Mouse (Mus musculus): Measurements from ENCODE around the gene Nuak2.
A peak's percentile ranks its signal among the peaks of the same experiment; 100 is the strongest.
"Not testable (repeated sequence)": the region's sequence is repeated elsewhere in the genome, so short reads cannot be mapped to it uniquely, and the experiment has no call there.

Nuak2 gene

GRCm38 (mm10) chr1:132327477-132327876, 11.6 kb downstream of the Nuak2 start:
- no peak for DNase-seq (ENCODE audit: low spot score)

- no peak for DNase-seq (ENCODE audit: low spot score)
Measured at GRCm38 (mm10) chr1:132328565-132328964, 12.6 kb downstream of the Nuak2 start.

- no peak for DNase-seq (ENCODE audit: low spot score)
Measured at GRCm38 (mm10) chr1:132329656-132330055, 13.7 kb downstream of the Nuak2 start.

GRCm38 (mm10) chr1:132330397-132330796, 14.5 kb downstream of the Nuak2 start:
- no peak for DNase-seq (ENCODE audit: low spot score)

GRCm38 (mm10) chr1:132331283-132331682, 15.4 kb downstream of the Nuak2 start:
- DNase-seq (ENCODE audit: low spot score), result no peak

- DNase-seq (ENCODE audit: low spot score), result no peak
Measured at GRCm38 (mm10) chr1:132333201-132333600, 17.3 kb downstream of the Nuak2 start.

- no peak for DNase-seq (ENCODE audit: low spot score)
Measured at GRCm38 (mm10) chr1:132333675-132334141, 17.8 kb downstream of the Nuak2 start.

- no peak for DNase-seq (ENCODE audit: low spot score)
Measured at GRCm38 (mm10) chr1:132334178-132334801, 18.4 kb downstream of the Nuak2 start.

- no peak for DNase-seq (ENCODE audit: low spot score)
Measured at GRCm38 (mm10) chr1:132335378-132335965, 19.5 kb downstream of the Nuak2 start.

GRCm38 (mm10) chr1:132336921-132337320, 21.0 kb downstream of the Nuak2 start:
- no peak for DNase-seq (ENCODE audit: low spot score)

- DNase-seq (ENCODE audit: low spot score), result no peak
Measured at GRCm38 (mm10) chr1:132338027-132338660, 22.2 kb downstream of the Nuak2 start.

GRCm38 (mm10) chr1:132341731-132342501, 26.0 kb downstream of the Nuak2 start:
- no peak for DNase-seq (ENCODE audit: low spot score)

GRCm38 (mm10) chr1:132342518-132342917, 26.6 kb downstream of the Nuak2 start:
- DNase-seq (ENCODE audit: low spot score), result no peak

GRCm38 (mm10) chr1:132343191-132343590, 27.3 kb downstream of the Nuak2 start:
- DNase-seq (ENCODE audit: low spot score), result no peak

GRCm38 (mm10) chr1:132343656-132344055, 27.7 kb downstream of the Nuak2 start:
- DNase-seq (ENCODE audit: low spot score), result no peak

- no peak for DNase-seq (ENCODE audit: low spot score)
Measured at GRCm38 (mm10) chr1:132345514-132345913, 29.6 kb downstream of the Nuak2 start.

- DNase-seq (ENCODE audit: low spot score), result peak; percentile 53
Measured at GRCm38 (mm10) chr1:132346134-132346851, 30.4 kb downstream of the Nuak2 start.

- no peak for DNase-seq (ENCODE audit: low spot score)
Measured at GRCm38 (mm10) chr1:132346951-132347350, 31.0 kb downstream of the Nuak2 start.

- no peak for DNase-seq (ENCODE audit: low spot score)
Measured at GRCm38 (mm10) chr1:132348401-132348800, 32.5 kb downstream of the Nuak2 start.

GRCm38 (mm10) chr1:132349049-132349448, 33.1 kb downstream of the Nuak2 start:
- DNase-seq (ENCODE audit: low spot score), result not testable (repeated sequence)

- not testable (repeated sequence) for DNase-seq (ENCODE audit: low spot score)
Measured at GRCm38 (mm10) chr1:132349601-132350000, 33.7 kb downstream of the Nuak2 start.

GRCm38 (mm10) chr1:132351058-132351457, 35.1 kb downstream of the Nuak2 start:
- no peak for DNase-seq (ENCODE audit: low spot score)
